Mouse (Mus musculus) adrenal gland (tissue): ENCODE data around the gene Polr3e.
"Not testable (repeated sequence)": the region's sequence is repeated elsewhere in the genome, so short reads cannot be mapped to it uniquely, and the experiment has no call there.

ENCODE experiments used
- intact Hi-C: fragments of 180-260 bp; cut with DNase I; formaldehyde crosslinking; loops from one replicate; pipeline ENCODE4 v1.15.1; 2025

Polr3e gene

DNA sequence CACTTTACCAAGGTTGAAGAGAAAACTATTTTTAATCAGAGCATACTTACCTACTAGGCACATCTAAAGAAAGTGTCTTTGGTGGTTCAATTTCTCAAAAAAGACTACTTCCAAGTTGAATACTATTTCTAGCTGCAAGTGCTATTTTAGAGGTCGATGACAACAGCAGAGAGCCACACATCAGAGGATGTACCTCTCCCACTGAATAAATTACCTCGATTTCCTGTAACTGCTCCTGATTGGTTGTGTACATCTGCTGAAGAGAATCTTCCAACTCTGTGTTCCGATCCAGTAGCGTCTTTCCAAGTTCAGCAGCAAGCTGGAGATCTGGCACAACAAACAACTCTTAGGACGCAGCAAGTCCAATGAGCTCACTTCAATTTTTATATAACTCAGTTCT, 52.6 kb downstream of the Polr3e start:
- intact Hi-C loops = no loop called here

DNA sequence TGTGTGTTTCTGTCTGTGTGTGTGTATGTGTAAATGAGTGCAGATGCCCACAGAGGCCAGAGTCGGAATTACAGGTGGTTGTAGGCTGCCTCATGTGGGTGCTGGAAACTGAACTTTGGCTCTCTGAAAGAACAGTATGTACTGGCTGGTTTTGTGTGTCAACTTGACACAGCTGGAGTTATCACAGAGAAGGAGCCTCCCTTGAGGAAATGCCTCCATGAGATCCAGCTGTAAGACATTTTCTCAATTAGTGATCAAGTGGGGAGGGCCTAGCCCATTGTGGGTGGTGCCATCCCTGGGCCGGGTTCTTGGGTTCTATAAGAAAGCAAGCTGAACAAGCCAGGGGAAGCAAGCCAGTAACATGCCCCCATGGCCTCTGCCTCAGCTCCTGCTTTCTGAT, 54.9 kb downstream of the Polr3e start:
- intact Hi-C loops = not testable (repeated sequence)

DNA sequence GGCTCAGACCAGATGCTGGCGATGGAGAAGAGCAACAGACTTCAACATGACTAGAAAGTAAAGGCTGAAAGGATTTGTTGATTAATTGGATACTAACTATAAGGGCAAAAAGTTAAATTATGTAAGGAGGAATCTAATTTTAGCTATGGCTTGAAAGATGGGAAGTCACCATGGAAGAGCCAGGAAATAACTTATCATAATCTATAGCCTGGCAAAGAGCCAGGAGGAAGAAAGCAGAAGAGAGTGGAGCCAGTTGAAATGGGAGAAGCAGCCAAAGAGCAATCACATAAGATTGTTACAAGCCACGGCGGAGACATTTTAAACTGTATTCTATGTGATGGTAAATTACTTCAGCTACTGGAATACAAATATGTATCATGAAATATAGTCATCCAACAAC, 56.5 kb downstream of the Polr3e start:
- intact Hi-C loops = no loop called here

DNA sequence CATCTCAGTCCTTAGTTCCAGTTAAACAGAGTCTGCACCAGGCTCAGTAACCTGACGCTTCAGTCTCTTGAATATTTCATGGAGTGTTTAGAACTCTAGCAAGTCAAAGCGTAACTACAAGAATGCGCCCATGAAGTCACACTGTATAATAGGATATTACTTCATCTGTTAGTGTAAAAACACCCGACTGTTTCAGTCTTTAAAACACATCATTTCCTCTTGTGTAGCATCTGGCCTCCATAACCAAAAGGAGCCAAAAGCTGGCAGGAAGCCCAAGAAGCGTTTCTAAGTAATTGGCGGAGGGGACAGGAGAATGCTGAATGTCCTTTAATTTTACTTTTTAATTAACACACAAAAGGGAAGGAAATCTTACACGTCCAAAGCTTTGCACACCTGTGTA, 59.5 kb downstream of the Polr3e start:
- intact Hi-C loops = loop anchor here (5.0 kb wide), 1 partner anchor 40 kb away; no protein-coding TSS in a partner anchor

DNA sequence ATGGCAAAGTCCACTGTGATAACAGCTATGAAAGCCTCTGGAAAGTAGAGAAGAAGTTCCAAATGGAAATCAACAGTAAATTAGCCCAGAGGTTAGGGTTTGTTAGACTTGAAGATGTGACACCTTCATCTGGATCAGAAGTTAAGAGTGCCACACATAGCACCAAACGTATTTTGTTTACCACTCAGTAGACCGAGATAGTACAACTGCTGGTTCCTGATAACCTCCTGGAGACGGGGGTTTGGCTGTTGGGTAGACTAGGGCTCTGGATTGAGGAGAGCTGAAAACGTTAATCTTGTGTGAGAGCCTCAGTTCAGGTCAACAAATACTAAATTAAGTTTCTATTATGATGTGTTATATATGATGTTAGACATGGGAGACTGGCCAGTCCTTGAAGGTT, 62.5 kb downstream of the Polr3e start:
- intact Hi-C loops = loop anchor here (5.0 kb wide), 1 partner anchor 52 kb away; the partner anchor contains the start of gene Mettl9

DNA sequence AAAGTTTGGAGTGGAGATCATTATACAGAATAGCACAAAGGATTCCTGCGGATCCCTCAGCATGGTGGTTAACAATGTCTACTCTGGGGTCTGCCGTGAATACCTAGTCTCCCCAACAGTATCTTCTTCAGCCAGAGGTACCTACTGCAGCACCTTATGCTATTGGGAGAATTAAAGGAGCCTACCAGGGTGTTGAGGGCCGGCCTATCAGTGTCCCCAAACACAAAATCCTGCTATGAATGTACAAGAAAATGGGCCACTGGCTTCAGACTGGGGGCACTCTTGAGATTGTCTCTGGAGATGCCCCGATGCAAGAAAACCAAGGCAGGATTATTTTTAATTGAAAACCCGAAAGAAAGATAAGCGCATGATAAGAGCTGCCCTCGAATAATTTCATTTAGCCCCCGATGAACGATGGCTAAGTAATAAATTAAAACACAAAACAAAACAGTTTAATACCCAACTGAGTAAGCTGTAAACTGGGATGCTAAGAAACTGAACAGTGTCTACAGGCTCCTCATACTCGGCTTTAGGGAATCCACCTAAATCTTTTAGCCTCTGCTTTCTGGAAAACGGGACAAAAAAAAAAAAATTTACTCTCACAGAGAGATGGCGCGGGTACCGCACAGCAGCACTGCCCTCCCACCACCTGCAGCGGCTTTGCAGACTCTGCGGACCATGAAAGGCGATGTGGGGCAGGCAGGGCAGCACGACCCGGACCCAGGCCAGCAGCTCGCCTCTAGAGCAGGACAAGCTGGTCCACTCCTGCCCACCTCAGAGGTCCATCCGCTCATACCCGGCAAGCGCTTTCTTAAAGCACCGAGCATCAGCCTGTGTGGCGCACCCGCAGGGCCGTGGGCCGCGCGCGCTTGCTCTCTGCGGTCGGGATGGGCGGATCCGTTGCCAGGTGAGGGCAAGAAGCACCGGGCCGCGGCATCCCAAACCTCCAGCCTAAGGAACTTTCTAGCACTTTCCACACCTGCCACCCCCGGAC, 63.7 kb downstream of the Polr3e start:
- intact Hi-C loops = loop anchor here (5.0 kb wide), 1 partner anchor 51 kb away; the partner anchor contains the start of gene Mettl9

DNA sequence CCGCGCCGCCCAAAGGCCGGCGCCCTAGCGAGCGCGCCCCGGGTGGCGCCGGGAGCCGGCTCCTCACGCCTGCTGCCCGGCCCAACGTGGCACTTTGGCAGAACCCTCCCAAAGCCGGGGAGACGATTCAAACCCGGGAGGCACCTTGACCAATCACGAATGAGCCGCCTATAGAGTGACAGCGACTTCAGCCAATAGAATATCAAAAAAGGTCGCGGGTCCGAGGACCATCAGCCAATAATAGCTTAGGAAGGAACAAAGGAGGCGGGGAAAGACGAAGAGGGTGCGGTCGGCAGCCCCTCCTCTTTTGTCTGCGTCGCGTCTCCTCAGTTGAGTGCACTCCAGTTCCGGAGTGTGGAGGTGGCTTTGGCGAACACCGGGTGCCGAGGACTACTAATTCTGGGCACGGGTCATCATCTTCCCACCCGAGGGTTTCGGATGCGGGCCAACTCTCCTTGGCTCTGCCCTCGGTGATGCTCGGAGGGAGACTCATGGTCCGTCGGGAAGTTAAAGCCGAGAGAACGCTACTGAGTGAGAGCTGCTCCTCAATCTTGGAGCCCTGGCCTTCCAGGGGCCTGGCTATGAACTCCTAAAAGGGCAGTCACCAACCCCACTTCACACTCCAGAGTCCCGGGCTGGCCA, 64.8 kb downstream of the Polr3e start, which contains the start of the genes Cdr2 and Mfsd13b:
Cdr2 (minus strand) TSS at position 113 of the 642 bp plus-strand sequence.
Mfsd13b (plus strand) TSS at position 310 of the 642 bp plus-strand sequence.
- intact Hi-C loops = loop anchor here (5.0 kb wide), 1 partner anchor 50 kb away; the partner anchor contains the start of gene Mettl9

DNA sequence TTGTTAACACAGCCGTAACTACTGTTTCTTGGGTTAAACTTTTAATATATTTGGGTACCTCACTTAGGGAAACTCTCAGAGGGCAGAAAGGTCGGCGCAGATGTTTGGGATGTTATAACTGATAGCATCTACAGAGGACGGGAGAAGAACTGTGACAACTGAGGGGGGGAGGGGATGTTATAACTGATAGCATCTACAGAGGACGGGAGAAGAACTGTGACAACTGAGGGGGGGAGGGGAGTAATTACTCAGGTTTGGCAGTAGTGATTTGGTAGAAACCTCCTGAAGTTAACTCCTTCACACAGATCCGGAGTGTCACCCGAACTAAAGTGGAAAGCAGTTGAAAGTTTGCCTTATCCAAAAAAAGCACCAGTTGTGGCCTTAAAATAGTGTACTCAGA, 65.4 kb downstream of the Polr3e start:
- intact Hi-C loops = loop anchor here (5.0 kb wide), 1 partner anchor 49 kb away; the partner anchor contains the start of gene Mettl9

DNA sequence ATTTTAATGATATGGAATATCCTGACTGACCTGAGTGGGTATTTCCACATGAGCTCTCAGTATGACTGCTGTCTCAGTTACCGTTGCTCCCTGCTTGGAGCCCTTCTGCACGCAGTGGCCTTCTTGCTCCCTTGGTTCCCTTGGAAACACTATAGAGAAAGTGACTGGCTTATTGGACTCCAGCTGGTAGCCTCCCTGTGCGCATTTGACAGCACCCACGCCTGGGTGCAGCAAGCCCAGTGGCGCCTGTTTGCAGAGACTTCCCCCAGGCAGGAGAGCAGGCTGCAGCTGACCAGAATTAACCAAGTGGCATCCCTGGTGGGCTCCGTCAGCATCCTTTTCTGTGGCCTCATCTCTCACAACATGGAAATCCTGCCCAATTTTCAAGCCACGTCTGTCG, 73.6 kb downstream of the Polr3e start:
- intact Hi-C loops = no loop called here
